Mouse (Mus musculus): Measurements from ENCODE around the gene Cdcp1. TPM values are rescaled to one million over a fixed set of nuclear protein-coding genes. Genes with fewer than 3 reads are reported as not detected.

Cdcp1 gene
- polyA plus RNA-seq, 1 experiment from 2014 or later: 0.16 TPM

GRCm38 (mm10) chr9:123206526-123206925, 9.3 kb downstream of the Cdcp1 start:
- Histone ChIP-seq H3K36me3 (no peaks in the 10 kb centered on the region), H3K4me1 (replicated peaks) (no peaks in the 10 kb centered on the region), H3K4me3 (no peak overlapping the region), H3K9ac (no peak overlapping the region), H3K9me3 (no peaks in the 10 kb centered on the region), H3K27me3 (no peaks in the 10 kb centered on the region), H3K27ac (no peak overlapping the region), H3K4me2 (no peak overlapping the region)
- WGBS: 58% methylated on average over 2 of the region's 2 CpGs
- ATAC-seq (ENCODE audit: low FRiP score): no peak

DNA sequence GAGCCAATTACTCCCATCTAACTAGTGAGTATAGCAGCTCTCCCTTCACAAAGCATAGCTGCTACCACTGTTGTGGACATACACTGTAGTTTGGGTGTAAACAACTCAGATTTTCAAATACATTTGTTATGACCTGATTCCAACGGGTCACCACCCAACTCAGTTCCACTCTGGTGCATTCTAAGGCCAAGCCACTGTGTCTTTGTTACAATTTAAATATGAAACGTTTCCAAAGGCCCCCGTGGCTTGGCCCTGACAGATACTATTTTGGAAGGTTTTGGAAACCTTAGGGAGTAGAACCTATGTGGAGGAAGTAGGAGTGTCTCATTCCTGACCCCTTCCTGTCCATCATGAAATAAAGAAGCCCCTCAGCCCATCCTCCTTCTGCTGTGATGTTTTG, 15.7 kb downstream of the Cdcp1 start:
- Histone ChIP-seq H3K4me3 (no peak overlapping the region), H3K9ac (no peak overlapping the region), H3K9me3 (no peaks in the 10 kb centered on the region), H3K4me2 (no peak overlapping the region), H3K27me3 (no peaks in the 10 kb centered on the region), H3K4me1 (replicated peaks) (no peaks in the 10 kb centered on the region), H3K27ac (no peak overlapping the region), H3K36me3 (no peaks in the 10 kb centered on the region)
- 59% methylated on average over 3 of the region's 3 CpGs for WGBS
- no peak for ATAC-seq (ENCODE audit: low FRiP score)

- Histone ChIP-seq H3K9me3 (no peaks in the 10 kb centered on the region), H3K27me3 (no peaks in the 10 kb centered on the region), H3K4me3 (no peak overlapping the region), H3K4me2 (no peak overlapping the region), H3K4me1 (replicated peaks) (0 out of 2 replicates have a peak, but pooled peaks cover 5% of the 10 kb centered on the region), H3K36me3 (no peaks in the 10 kb centered on the region), H3K27ac (no peak overlapping the region), H3K9ac (no peak overlapping the region)
- no peak for ATAC-seq (ENCODE audit: low FRiP score)
- 94% methylated on average over 2 of the region's 2 CpGs for WGBS
Observed at GRCm38 (mm10) chr9:123188271-123188670, 27.6 kb downstream of the Cdcp1 start.

GRCm38 (mm10) chr9:123187589-123187988, 28.2 kb downstream of the Cdcp1 start:
- no peak overlapping the region for H3K9ac ChIP-seq
- no peaks in the 10 kb centered on the region for H3K36me3 ChIP-seq
- H3K27me3 ChIP-seq: no peaks in the 10 kb centered on the region
- ATAC-seq (ENCODE audit: low FRiP score): no peak
- H3K4me2 ChIP-seq: no peak overlapping the region
- H3K4me3 ChIP-seq: no peak overlapping the region
- H3K27ac ChIP-seq: no peak overlapping the region
- 97% methylated on average over 5 of the region's 5 CpGs for WGBS
- no peaks in the 10 kb centered on the region for H3K9me3 ChIP-seq
- 0 out of 2 replicates have a peak, but pooled peaks cover 5% of the 10 kb centered on the region for H3K4me1 ChIP-seq (replicated peaks)

DNA sequence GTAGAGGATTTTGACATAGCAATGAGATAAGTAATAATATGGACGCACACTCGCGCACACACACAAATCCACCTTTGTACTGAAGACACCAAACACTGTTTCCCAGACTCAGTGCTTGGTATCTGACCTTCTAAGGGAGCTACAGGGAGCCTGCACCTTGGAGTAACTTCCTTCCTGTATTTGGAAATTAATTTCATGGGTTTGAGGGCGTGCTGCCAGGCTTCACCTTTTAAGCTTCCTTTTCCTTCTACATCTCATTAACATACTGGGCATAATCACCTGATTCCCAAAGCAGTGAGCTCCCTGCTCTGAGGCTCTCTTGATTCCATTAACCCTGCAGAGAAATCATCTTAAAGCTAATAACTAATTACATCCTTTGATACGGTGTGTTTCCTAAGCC, 29.7 kb downstream of the Cdcp1 start:
- no peak for ATAC-seq (ENCODE audit: low FRiP score)
- Histone ChIP-seq H3K9ac (no peak overlapping the region), H3K9me3 (no peaks in the 10 kb centered on the region), H3K27ac (no peak overlapping the region), H3K27me3 (no peaks in the 10 kb centered on the region), H3K4me1 (replicated peaks) (0 out of 2 replicates have a peak, but pooled peaks cover 5% of the 10 kb centered on the region), H3K36me3 (no peaks in the 10 kb centered on the region), H3K4me3 (no peak overlapping the region), H3K4me2 (no peak overlapping the region)
- WGBS: 89% methylated on average over 5 of the region's 5 CpGs

- Histone ChIP-seq H3K4me1 (replicated peaks) (0 out of 2 replicates have a peak, but pooled peaks cover 5% of the 10 kb centered on the region), H3K36me3 (no peaks in the 10 kb centered on the region), H3K27me3 (no peaks in the 10 kb centered on the region), H3K27ac (no peak overlapping the region), H3K9me3 (no peaks in the 10 kb centered on the region), H3K9ac (no peak overlapping the region), H3K4me2 (no peak overlapping the region), H3K4me3 (no peak overlapping the region)
- 58% methylated on average over 2 of the region's 2 CpGs for WGBS
- ATAC-seq (ENCODE audit: low FRiP score): no peak
Observed at GRCm38 (mm10) chr9:123185546-123185945, 30.3 kb downstream of the Cdcp1 start.

DNA sequence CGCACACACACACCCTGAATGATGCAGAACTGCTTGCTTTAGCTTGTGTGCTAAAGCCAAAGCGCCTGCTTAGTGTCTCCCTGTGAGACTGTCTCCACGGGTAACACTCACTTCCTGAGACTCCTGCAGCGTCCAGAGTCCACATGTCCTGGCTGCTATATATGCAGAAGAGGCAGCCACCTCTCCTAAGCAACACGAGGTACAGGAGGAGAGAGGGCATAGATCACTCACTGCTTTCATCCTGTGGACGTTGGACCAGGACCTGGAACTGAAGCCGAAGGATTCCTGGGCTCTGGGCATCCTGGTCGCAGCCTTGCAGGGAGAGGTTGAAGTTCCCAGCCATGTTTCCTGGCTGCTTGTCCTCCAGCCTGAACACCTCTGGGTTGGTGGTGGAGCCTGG, 32.6 kb downstream of the Cdcp1 start:
- no peak for ATAC-seq (ENCODE audit: low FRiP score)
- Histone ChIP-seq H3K9ac (no peak overlapping the region), H3K4me1 (replicated peaks) (0 out of 2 replicates have a peak, but pooled peaks cover 5% of the 10 kb centered on the region), H3K9me3 (no peaks in the 10 kb centered on the region), H3K27me3 (no peaks in the 10 kb centered on the region), H3K36me3 (no peaks in the 10 kb centered on the region), H3K4me2 (no peak overlapping the region), H3K4me3 (no peak overlapping the region), H3K27ac (no peak overlapping the region)
- WGBS: 76% methylated on average over 8 of the region's 8 CpGs

GRCm38 (mm10) chr9:123180003-123180402, 35.8 kb downstream of the Cdcp1 start:
- ATAC-seq (ENCODE audit: low FRiP score): no peak
- Histone ChIP-seq H3K36me3 (no peaks in the 10 kb centered on the region), H3K4me3 (no peak overlapping the region), H3K27me3 (no peaks in the 10 kb centered on the region), H3K4me1 (replicated peaks) (0 out of 2 replicates have a peak, but pooled peaks cover under 1% of the 10 kb centered on the region), H3K9me3 (no peaks in the 10 kb centered on the region), H3K27ac (no peak overlapping the region), H3K9ac (no peak overlapping the region), H3K4me2 (no peak overlapping the region)
- 92% methylated on average over 6 of the region's 6 CpGs for WGBS

- Histone ChIP-seq H3K27ac (no peak overlapping the region), H3K9me3 (no peaks in the 10 kb centered on the region), H3K4me3 (no peak overlapping the region), H3K9ac (no peak overlapping the region), H3K36me3 (no peaks in the 10 kb centered on the region), H3K27me3 (no peaks in the 10 kb centered on the region), H3K4me2 (no peak overlapping the region), H3K4me1 (replicated peaks) (peaks cover 9% of the 10 kb centered on the region)
- no peak for ATAC-seq (ENCODE audit: low FRiP score)
- 86% methylated on average over 9 of the region's 9 CpGs for WGBS
Observed at GRCm38 (mm10) chr9:123177380-123178048, 38.3 kb downstream of the Cdcp1 start.

DNA sequence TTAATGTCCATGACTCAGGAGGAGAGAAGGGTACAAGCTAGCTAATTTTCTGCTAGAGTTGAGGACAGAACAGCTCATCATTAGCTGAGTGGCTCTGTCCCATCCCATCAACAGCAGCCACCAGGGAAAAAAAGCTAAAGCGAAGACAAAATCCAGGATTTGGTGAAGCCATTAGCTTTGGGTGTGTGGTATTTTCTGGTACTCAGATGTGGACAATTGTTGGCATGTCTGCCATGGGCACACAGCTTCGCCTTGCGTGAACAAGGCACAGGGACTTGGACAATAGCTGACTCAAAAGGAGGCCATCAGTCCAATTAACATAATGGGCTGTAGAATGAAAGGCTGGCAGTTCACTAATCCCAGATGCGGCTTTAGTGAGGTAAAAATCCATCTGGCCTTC, 41.5 kb downstream of the Cdcp1 start:
- 33% methylated on average over 4 of the region's 4 CpGs for WGBS
- Histone ChIP-seq H3K4me2 (no peak overlapping the region), H3K4me3 (no peak overlapping the region), H3K9ac (no peak overlapping the region), H3K27ac (no peak overlapping the region), H3K27me3 (no peaks in the 10 kb centered on the region), H3K36me3 (no peaks in the 10 kb centered on the region), H3K4me1 (replicated peaks) (peaks cover 9% of the 10 kb centered on the region), H3K9me3 (no peaks in the 10 kb centered on the region)
- ATAC-seq (ENCODE audit: low FRiP score): no peak

DNA sequence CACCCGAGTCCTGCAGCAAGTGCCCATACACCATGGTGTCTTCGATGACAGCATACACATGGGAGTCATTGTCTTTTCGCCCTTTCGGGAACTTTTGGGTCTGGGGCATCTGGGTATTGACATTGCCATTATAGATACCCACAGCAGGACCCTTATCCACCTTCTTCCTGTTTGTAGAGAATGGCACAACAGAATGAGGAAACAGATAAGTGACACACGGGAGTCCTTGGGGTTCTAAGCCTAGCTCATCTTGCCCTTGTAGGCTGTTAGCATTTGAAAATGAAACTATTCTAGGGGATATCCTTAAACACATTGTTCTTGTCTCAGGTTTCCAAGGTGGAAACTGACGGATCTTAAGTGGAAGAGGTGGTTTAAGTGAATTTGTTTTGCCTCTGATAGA, 42.1 kb downstream of the Cdcp1 start:
- WGBS: 95% methylated on average over 6 of the region's 6 CpGs
- Histone ChIP-seq H3K36me3 (no peaks in the 10 kb centered on the region), H3K27ac (no peak overlapping the region), H3K9me3 (no peaks in the 10 kb centered on the region), H3K27me3 (no peaks in the 10 kb centered on the region), H3K4me1 (replicated peaks) (peaks cover 9% of the 10 kb centered on the region), H3K4me2 (no peak overlapping the region), H3K4me3 (no peak overlapping the region), H3K9ac (no peak overlapping the region)
- no peak for ATAC-seq (ENCODE audit: low FRiP score)

DNA sequence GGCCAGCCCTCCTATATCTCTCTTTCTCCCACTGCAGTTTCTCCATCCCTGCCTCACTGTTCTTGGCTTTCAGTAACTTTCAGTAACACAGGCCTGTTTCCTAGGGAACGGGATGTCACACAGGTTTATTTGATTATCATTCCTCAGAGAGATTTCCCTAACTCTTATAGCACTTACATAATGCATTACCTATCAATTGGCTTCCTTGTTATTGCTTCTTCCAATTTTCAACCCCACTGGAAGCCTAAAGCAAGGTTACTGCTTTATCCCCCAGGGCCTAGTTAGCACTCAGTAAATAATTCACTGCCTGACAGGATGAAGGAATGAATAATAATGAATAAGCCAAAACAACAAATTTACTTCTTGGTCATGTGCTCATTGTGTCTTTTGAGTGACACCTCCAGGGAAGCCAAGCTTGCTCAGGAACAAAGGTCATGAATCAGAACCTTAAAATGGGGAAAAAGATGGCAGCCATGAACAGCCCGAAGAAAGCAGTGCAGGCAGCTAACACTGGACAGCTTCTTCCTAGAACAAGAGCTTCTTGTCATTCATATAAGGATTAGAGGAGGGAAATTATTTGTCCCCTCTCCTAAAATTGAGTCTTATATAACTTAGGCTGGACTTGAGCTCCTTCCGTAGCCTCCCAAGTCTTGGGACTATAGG, 49.9 kb downstream of the Cdcp1 start:
- no peak for ATAC-seq (ENCODE audit: low FRiP score)
- H3K27me3 ChIP-seq: no peaks in the 10 kb centered on the region
- 77% methylated on average over 3 of the region's 3 CpGs for WGBS

More for the DNA sequence above, 49.9 kb downstream of the Cdcp1 start:
- Histone ChIP-seq H3K4me3 (no peak overlapping the region), H3K9ac (no peak overlapping the region), H3K36me3 (no peaks in the 10 kb centered on the region), H3K4me2 (no peak overlapping the region), H3K9me3 (no peaks in the 10 kb centered on the region), H3K27ac (no peak overlapping the region), H3K4me1 (replicated peaks) (peaks cover 6% of the 10 kb centered on the region)

Data from hindbrain, embryonic 13.5 days (tissue).